Mouse (Mus musculus) frontal cortex, postnatal 10 days (tissue): Measurements from ENCODE around the gene Ptcra.
"Not testable (repeated sequence)": the region's sequence is repeated elsewhere in the genome, so short reads cannot be mapped to it uniquely, and the experiment has no call there.

ENCODE experiments used
- DNase-seq, 2 experiments: peaks; one replicate each; pipeline ENCODE4 v3.0.0; 2022; ENCODE audit warnings: low spot score in 2 of 2, mixed read lengths in 1 of 2

Gene Ptcra

GRCm38 (mm10) chr17:46771616-46772015 lies 8.1 kb upstream of the Ptcra start:
- DNase-seq: no peak

- no peak for DNase-seq
These were observed 7.5 kb upstream of the Ptcra start for GRCm38 (mm10) chr17:46771025-46771424.

GRCm38 (mm10) chr17:46770546-46770945 lies 7.0 kb upstream of the Ptcra start:
- no peak for DNase-seq

GRCm38 (mm10) chr17:46767868-46768267 lies 4.4 kb upstream of the Ptcra start:
- DNase-seq: no peak

GRCm38 (mm10) chr17:46764916-46765315 lies 1.4 kb upstream of the Ptcra start:
- not testable (repeated sequence) for DNase-seq

GRCm38 (mm10) chr17:46758753-46759152 lies 4.8 kb downstream of the Ptcra start:
- DNase-seq: no peak

- peak; percentile 98 to 99 for DNase-seq
These were observed 11.5 kb downstream of the Ptcra start, which contains the start of gene Cnpy3 for GRCm38 (mm10) chr17:46751794-46752556. TSS of gene Cnpy3 (minus strand) at chr17:46752214.

GRCm38 (mm10) chr17:46751056-46751793 lies 12.3 kb downstream of the Ptcra start:
- peak in 1 of 2 experiments; percentile 61 for DNase-seq

GRCm38 (mm10) chr17:46750580-46750979 lies 12.9 kb downstream of the Ptcra start:
- DNase-seq: no peak

- no peak for DNase-seq
These were observed 14.2 kb downstream of the Ptcra start for GRCm38 (mm10) chr17:46749282-46749681.

- no peak for DNase-seq
These were observed 15.7 kb downstream of the Ptcra start for GRCm38 (mm10) chr17:46747806-46748205.

- DNase-seq: no peak
These were observed 16.3 kb downstream of the Ptcra start for GRCm38 (mm10) chr17:46747234-46747633.

GRCm38 (mm10) chr17:46745506-46745905 lies 18.0 kb downstream of the Ptcra start:
- no peak for DNase-seq

- DNase-seq: no peak
These were observed 20.5 kb downstream of the Ptcra start for GRCm38 (mm10) chr17:46742986-46743385.

GRCm38 (mm10) chr17:46741305-46741704 lies 22.2 kb downstream of the Ptcra start:
- no peak for DNase-seq

- no peak for DNase-seq
These were observed 27.4 kb downstream of the Ptcra start for GRCm38 (mm10) chr17:46736160-46736559.

- no peak for DNase-seq
These were observed 28.2 kb downstream of the Ptcra start for GRCm38 (mm10) chr17:46735287-46735686.

GRCm38 (mm10) chr17:46734055-46734454 lies 29.5 kb downstream of the Ptcra start:
- no peak for DNase-seq

GRCm38 (mm10) chr17:46728904-46729318 lies 34.6 kb downstream of the Ptcra start, which contains the start of gene Gnmt:
TSS of gene Gnmt (minus strand) at chr17:46729168.
- peak in 1 of 2 experiments; percentile 22 for DNase-seq

GRCm38 (mm10) chr17:46728496-46728895 lies 35.0 kb downstream of the Ptcra start:
- DNase-seq: no peak

GRCm38 (mm10) chr17:46728021-46728420 lies 35.5 kb downstream of the Ptcra start:
- DNase-seq: peak in 1 of 2 experiments; percentile 4

- DNase-seq: peak in 1 of 2 experiments; percentile 4
These were observed 36.2 kb downstream of the Ptcra start for GRCm38 (mm10) chr17:46727271-46727670.
